Mouse (Mus musculus) skeletal muscle tissue, postnatal 0 days (tissue): ENCODE results near the gene Mlc1. TPM values are rescaled to one million over a fixed set of nuclear protein-coding genes. Genes with fewer than 3 reads are reported as not detected.

Experiments used
- polyA plus RNA-seq: library from polyadenylated mRNA; unstranded; fragments of >200 nt; fragmentation: Nextera tagmentation; extraction: Ambion mirVana; gene quantifications from 2 replicates; pipeline ENCODE4 v1.2.1, GENCODE M21; 2015

Mlc1 gene
- polyA plus RNA-seq, result not detected in 2 replicates

GRCm38 (mm10) chr15:88978281-88979137 is at the start of gene Mlc1:
TSS of gene Mlc1 (minus strand) at chr15:88979007.

DNA sequence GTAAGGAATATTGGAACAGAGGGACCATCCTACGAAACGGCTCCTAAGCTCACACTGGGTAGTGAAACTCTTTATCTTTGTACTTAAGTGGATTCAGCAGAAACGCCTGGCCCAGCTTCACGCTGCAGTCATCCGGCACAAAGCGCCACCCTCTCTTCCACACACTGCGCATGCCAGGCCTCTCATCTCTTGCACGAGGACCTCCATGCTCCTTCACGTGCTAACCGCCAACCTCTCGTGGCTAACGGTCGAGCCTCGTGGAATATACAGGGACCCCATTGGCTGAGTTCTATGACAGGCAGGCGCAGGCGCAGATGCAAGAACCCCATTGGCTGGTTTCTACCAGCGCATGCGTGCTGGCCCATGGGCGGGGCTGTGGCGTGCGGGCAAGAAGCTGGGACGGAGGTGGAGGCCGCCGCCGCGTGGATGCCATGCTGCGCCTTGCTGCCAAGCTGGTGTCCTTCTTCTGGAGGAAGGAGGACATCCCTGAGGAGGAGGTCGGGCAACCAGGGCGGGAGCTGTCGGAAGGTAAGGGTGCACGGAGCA is 3.8 kb upstream of the Mlc1 start, which contains the start of gene Mov10l1:
Mov10l1 (plus strand) TSS at position 376 of the 546 bp plus-strand sequence.

DNA sequence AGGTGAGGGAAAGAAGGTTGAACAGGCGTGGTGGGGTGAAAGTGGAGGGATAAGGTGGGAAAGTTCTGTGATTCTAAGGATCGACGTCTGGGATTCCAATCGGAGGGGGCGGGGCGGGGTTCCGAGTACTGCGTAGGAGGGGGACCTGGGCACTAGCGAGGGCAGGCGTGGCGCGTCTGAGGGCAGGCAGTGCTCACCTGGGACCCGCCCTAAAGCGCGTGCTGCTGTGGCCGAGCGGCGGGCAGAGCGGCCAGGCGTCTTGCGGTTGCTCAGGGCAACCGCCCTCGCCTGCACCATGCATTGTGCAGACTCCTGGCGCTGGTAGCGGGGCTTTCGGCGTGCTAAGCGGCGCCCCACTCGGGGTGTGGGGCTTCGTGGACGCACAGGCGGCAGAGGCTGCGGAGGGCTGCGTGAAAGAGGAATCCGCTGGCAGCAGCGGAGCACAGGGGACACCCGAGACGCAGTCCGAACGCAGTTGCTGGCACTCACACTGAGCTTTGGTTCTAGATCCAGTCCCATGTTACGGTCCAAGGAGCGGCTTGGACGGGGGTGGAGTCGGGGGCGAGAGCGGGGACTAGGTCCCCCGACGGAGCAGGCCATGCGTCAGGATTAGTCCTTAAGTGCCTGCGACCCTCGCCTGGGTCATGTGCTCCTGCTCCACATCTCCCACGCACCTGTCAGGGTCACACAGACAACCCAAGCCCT is 24.3 kb downstream of the Mlc1 start, which contains the start of gene Ttll8:
Ttll8 (minus strand) TSS at position 51 of the 705 bp plus-strand sequence.

Other genes with a start within 250 kb of the Mlc1 start
- 7.8 and 7.9 TPM in 2 replicates for gene Brd1, start 244.8 kb downstream of the Mlc1 start, polyA plus RNA-seq
- 3.0 and 3.8 TPM in 2 replicates for gene Zbed4, start 227.3 kb downstream of the Mlc1 start, polyA plus RNA-seq
- gene Alg12, start 159.7 kb downstream of the Mlc1 start, polyA plus RNA-seq, result 4.3 TPM in 2 replicates
- 16.2 and 23.9 TPM in 2 replicates for gene Creld2, start 159.4 kb downstream of the Mlc1 start, polyA plus RNA-seq
- 42.1 and 64.8 TPM in 2 replicates for gene Pim3, start 116.8 kb downstream of the Mlc1 start, polyA plus RNA-seq
- 0.09 TPM in 1 of 2 replicates, not detected in the other for gene Ttll8, start 24.6 kb downstream of the Mlc1 start, polyA plus RNA-seq
- 0.52 and 0.74 TPM in 2 replicates for gene Mov10l1, start 3.9 kb upstream of the Mlc1 start, polyA plus RNA-seq
- gene Panx2, start 80.7 kb upstream of the Mlc1 start, polyA plus RNA-seq, result 0.18 TPM in 1 of 2 replicates, not detected in the other
- 31.5 and 35.4 TPM in 2 replicates for gene Trabd, start 96.1 kb upstream of the Mlc1 start, polyA plus RNA-seq
- 9.4 and 10.0 TPM in 2 replicates for gene Selenoo, start 110.1 kb upstream of the Mlc1 start, polyA plus RNA-seq
- 5.1 and 6.6 TPM in 2 replicates for gene Tubgcp6, start 144.1 kb upstream of the Mlc1 start, polyA plus RNA-seq
- 8.8 and 10.3 TPM in 2 replicates for gene Hdac10, start 149.7 kb upstream of the Mlc1 start, polyA plus RNA-seq
- 44.6 and 44.9 TPM in 2 replicates for gene Mapk12, start 161.7 kb upstream of the Mlc1 start, polyA plus RNA-seq
- gene Mapk11, start 170.6 kb upstream of the Mlc1 start, polyA plus RNA-seq, result 1.2 and 1.5 TPM in 2 replicates
- 42.0 and 42.7 TPM in 2 replicates for gene Plxnb2, start 201.8 kb upstream of the Mlc1 start, polyA plus RNA-seq
- gene Dennd6b, start 217.5 kb upstream of the Mlc1 start, polyA plus RNA-seq, result 14.0 and 17.0 TPM in 2 replicates
- gene Ppp6r2, start 232.5 kb upstream of the Mlc1 start, polyA plus RNA-seq, result 27.4 and 27.8 TPM in 2 replicates